Mouse (Mus musculus) hindbrain, embryonic 13.5 days (tissue): Measurements from ENCODE around the gene Tbxa2r. TPM values are rescaled to one million over a fixed set of nuclear protein-coding genes. Genes with fewer than 3 reads are reported as not detected.

ENCODE experiments used
- ATAC-seq: fragments of 200-750 bp; cut with Nextera tagmentation; 2 replicates; pipeline ENCODE4 v1.8.0; 2017; ENCODE audit warnings: moderate TSS enrichment; ENCODE audit not compliant: low FRiP score
- H3K27ac ChIP-seq: fragments of 300-500 bp; sonication (generic); 2 replicates; pipeline ENCODE4 v1.5.1; 2015; ENCODE audit warnings: inconsistent platforms, mild to moderate bottlenecking, moderate library complexity
- H3K27me3 ChIP-seq: fragments of 300-500 bp; sonication (generic); 2 replicates; pipeline ENCODE4 v1.6.1; 2015; ENCODE audit warnings: mild to moderate bottlenecking, inconsistent platforms
- H3K36me3 ChIP-seq: fragments of 300-500 bp; sonication (generic); 2 replicates; pipeline ENCODE4 v1.6.1; 2015; ENCODE audit warnings: mild to moderate bottlenecking, inconsistent platforms
- H3K4me1 ChIP-seq: fragments of 300-500 bp; sonication (generic); replicated peaks from 2 replicates; pipeline ENCODE4 v1.6.1; 2015; ENCODE audit warnings: inconsistent platforms
- H3K4me2 ChIP-seq: fragments of 300-500 bp; sonication (generic); 2 replicates; pipeline ENCODE4 v1.6.1; 2015; ENCODE audit warnings: inconsistent platforms, mild to moderate bottlenecking, moderate library complexity
- H3K4me3 ChIP-seq: fragments of 300-500 bp; sonication (generic); 2 replicates; pipeline ENCODE4 v1.5.1; 2015; ENCODE audit warnings: mild to moderate bottlenecking, inconsistent platforms
- H3K9ac ChIP-seq: fragments of 300-500 bp; sonication (generic); 2 replicates; pipeline ENCODE4 v1.6.1; 2015; ENCODE audit warnings: mild to moderate bottlenecking, inconsistent platforms
- H3K9me3 ChIP-seq: fragments of 300-500 bp; sonication (generic); 2 replicates; pipeline ENCODE4 v1.6.1; 2016; ENCODE audit warnings: inconsistent platforms
- WGBS: fragments of 180-500 bp; shearing (Covaris S2); methylation state at CpG from one replicate; pipeline ENCODE4 v1.1.7; 2015; 5-methylcytosine and 5-hydroxymethylcytosine counted together
- polyA plus RNA-seq: library from polyadenylated mRNA; unstranded; fragments of >200 nt; fragmentation: Nextera tagmentation; extraction: Ambion mirVana; gene quantifications from 2 replicates; pipeline ENCODE4 v1.2.1, GENCODE M21; 2015

The Tbxa2r gene
- 4.6 and 5.6 TPM in 2 replicates for polyA plus RNA-seq

DNA sequence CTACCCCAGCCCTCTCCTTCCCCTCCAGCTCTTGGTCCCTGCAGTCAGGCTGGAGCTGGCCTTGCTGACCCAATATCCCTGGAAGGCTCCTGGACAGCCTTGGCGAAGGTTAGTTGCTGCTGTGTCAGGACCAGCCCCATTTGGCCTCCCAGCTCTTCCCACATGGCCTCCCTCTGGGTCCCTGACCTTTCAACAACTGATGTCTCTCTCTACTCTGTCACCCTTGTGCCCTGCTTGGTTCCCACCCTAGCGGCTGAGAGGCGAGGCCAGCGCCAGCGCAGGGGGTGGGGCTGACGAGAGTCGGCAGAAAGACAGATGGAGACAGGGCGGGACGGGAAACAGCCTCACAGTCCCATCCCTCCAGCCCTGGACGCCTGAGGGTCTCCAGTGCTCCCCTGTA, at the start of gene Tbxa2r:
Gene Tbxa2r (plus strand): TSS at position 346 of the 400 bp plus-strand sequence.
- ATAC-seq, result no peak
- H3K9ac ChIP-seq, result peak within 1 kb of the TSS; percentile 19; the same call in 1 of the 2 replicates
- peaks cover 27% of the 10 kb centered on the region for H3K27me3 ChIP-seq
- no peaks in the 10 kb centered on the region for H3K9me3 ChIP-seq
- H3K36me3 ChIP-seq, result peaks cover 50% of the 10 kb centered on the region
- WGBS, result 11% methylated on average over 10 of the region's 10 CpGs
- no peak within 1 kb of the TSS; the same call in 1 of the 2 replicates for H3K27ac ChIP-seq
- peaks cover 9% of the 10 kb centered on the region; the same call in 1 of the 2 replicates for H3K4me1 ChIP-seq
- no peak within 1 kb of the TSS for H3K4me3 ChIP-seq
- H3K4me2 ChIP-seq, result no peak within 1 kb of the TSS

DNA sequence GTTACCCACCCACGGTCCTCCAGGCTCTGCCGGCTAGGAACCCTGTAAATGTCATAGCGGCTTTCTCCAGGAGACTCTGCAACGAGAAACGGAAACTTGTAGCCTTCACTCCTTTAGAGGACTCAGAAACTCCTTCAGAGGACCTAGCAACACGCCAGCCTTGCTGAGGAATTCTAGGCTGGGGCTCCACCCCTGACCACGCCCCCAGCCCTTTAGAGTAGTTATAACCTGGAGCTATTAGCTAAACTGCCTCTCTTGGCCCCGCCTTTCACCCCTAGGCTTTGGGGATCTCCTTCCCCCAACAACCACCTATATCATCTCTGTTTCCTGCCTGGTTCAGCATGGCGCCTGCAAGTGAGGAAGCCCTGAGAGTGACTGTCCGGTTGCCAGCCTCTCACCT, 49.0 kb upstream of the Tbxa2r start:
- Histone ChIP-seq H3K36me3 (peaks cover 5% of the 10 kb centered on the region; the same call in 1 of the 2 replicates), H3K27me3 (peaks cover 51% of the 10 kb centered on the region), H3K4me2 (no peak overlapping the region), H3K4me3 (no peak overlapping the region), H3K4me1 (0 out of 2 replicates have a peak, but pooled peaks cover under 1% of the 10 kb centered on the region), H3K9me3 (no peaks in the 10 kb centered on the region), H3K9ac (no peak overlapping the region), H3K27ac (no peak overlapping the region)
- no peak for ATAC-seq
- 47% methylated on average over 10 of the region's 10 CpGs for WGBS

GRCm38 (mm10) chr10:81284189-81284588, 44.3 kb upstream of the Tbxa2r start:
- WGBS, result 46% methylated on average over 6 of the region's 6 CpGs
- H3K4me1 ChIP-seq, result peaks cover 16% of the 10 kb centered on the region
- H3K4me3 ChIP-seq, result no peak overlapping the region
- H3K27me3 ChIP-seq, result peaks cover 76% of the 10 kb centered on the region
- no peak for ATAC-seq
- H3K4me2 ChIP-seq, result no peak overlapping the region
- no peak overlapping the region for H3K9ac ChIP-seq
- no peak overlapping the region for H3K27ac ChIP-seq
- no peaks in the 10 kb centered on the region for H3K36me3 ChIP-seq
- H3K9me3 ChIP-seq, result no peaks in the 10 kb centered on the region

GRCm38 (mm10) chr10:81284719-81285118, 43.8 kb upstream of the Tbxa2r start:
- no peak for ATAC-seq
- no peaks in the 10 kb centered on the region for H3K9me3 ChIP-seq
- peak overlapping the region; percentile 72; the same call in 1 of the 2 replicates for H3K4me2 ChIP-seq
- peaks cover 76% of the 10 kb centered on the region for H3K27me3 ChIP-seq
- WGBS, result 11% methylated on average over 17 of the region's 17 CpGs
- no peak overlapping the region for H3K9ac ChIP-seq
- H3K4me1 ChIP-seq, result peaks cover 16% of the 10 kb centered on the region
- peak overlapping the region; percentile 46 for H3K4me3 ChIP-seq
- no peak overlapping the region for H3K27ac ChIP-seq
- H3K36me3 ChIP-seq, result no peaks in the 10 kb centered on the region

DNA sequence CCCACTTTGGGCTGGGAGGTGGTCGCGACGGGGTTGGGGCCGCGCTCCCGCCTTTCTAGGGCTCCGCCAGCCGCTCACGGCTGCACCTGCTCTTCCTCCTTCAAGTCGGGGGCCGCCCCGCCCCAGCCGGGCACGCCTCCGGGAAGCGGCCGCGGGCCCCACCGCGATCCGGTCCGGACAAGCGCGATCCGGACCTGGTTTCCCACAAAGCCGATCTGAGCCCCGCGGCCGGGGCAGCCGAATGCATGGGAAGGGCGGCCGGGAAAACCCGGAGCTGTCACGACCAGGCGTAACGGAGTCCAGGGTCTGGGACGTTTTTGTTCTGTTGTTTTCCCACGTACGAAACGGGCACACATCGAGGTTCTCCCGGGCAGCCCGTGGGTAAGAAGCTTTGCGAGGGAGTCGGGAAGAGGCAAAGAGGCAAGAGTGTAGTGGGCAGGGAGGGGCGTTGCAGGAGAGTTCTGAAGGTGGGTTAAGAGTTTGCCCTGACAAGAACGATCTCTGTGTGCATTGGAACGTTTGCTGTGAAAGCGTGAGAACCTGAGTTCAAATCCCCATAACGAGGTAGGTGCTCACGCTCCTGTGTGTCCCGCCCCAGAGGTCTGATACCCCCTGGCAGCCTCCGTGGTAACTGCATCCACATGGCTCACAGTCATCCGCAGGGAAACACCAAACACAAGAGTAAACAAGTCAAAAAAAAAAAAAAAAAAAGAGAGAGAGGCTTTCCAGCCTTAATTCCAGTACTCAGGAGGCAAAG, 42.7 kb upstream of the Tbxa2r start:
- WGBS, result 3% methylated on average over 47 of the region's 54 CpGs
- peak overlapping the region; percentile 72 for H3K9ac ChIP-seq
- H3K4me2 ChIP-seq, result peak overlapping the region; percentile 72
- peaks cover 22% of the 10 kb centered on the region for H3K4me1 ChIP-seq
- H3K4me3 ChIP-seq, result peak overlapping the region; percentile 46
- H3K36me3 ChIP-seq, result no peaks in the 10 kb centered on the region
- peaks cover 76% of the 10 kb centered on the region for H3K27me3 ChIP-seq
- no peaks in the 10 kb centered on the region for H3K9me3 ChIP-seq
- ATAC-seq, result peak; percentile 60
- no peak overlapping the region for H3K27ac ChIP-seq

GRCm38 (mm10) chr10:81286586-81286985, 41.9 kb upstream of the Tbxa2r start:
- Histone ChIP-seq H3K36me3 (no peaks in the 10 kb centered on the region), H3K9ac (no peak overlapping the region), H3K4me2 (no peak overlapping the region), H3K4me1 (peaks cover 27% of the 10 kb centered on the region), H3K4me3 (no peak overlapping the region), H3K27ac (no peak overlapping the region), H3K27me3 (peaks cover 76% of the 10 kb centered on the region), H3K9me3 (no peaks in the 10 kb centered on the region)
- 44% methylated on average over 6 of the region's 6 CpGs for WGBS
- ATAC-seq, result no peak

DNA sequence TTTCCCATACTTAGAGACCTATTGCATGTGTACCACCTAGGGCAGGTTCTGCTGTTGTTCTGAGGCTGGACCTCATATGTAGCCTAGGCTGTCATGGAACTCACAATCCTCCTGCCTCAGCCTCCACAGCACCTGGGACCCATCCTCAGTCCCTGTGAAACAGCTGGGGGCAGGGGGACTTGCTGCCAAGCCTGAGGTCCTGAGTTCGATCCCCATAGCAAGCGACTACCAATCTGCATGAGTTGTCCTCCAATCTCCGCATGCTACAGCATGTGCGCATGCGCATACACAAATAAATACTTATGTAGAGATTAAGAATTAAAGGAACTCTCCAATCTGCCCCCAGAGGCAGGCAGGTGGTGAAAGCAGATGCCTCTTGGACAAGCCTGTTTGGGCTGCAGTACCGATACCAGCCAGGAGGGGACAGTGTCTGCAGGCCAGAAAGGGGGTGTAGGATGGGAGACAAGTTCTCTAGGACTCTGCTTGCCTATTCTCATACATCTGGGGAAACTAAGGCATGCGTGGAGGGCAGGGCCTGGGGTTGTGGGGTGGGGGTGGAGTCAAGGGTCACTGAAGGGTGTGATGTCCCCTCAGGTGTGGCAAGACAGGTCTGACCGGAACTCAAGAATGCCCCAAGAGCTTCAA, 40.9 kb upstream of the Tbxa2r start:
- Histone ChIP-seq H3K9me3 (no peaks in the 10 kb centered on the region), H3K4me2 (no peak overlapping the region), H3K4me3 (no peak overlapping the region), H3K27me3 (peaks cover 72% of the 10 kb centered on the region), H3K27ac (no peak overlapping the region), H3K9ac (0 out of 2 replicates have a peak overlapping the region, but pooled peaks have one; percentile 26), H3K4me1 (peaks cover 27% of the 10 kb centered on the region), H3K36me3 (no peaks in the 10 kb centered on the region)
- WGBS, result 63% methylated on average over 8 of the region's 8 CpGs
- ATAC-seq, result no peak

DNA sequence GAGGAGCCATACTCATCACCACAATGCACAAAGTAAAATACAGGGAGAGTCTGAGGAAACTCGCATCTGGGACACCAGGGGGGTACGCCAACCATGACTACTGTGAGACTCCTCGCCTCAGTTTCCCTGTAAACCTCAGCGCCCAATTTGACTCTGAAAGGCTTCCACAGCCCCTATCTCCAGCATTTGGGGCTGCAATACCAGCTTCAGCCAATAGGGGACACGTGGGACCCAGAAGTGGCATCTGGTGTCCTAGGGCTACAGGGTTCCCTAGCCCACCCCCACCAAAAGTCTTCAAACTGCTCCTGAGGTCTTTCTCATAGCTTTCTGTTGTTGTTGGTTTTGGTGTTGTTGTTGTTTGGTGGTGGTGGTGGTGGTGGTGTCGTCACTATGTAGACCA, 39.9 kb upstream of the Tbxa2r start:
- ATAC-seq, result no peak
- H3K4me1 ChIP-seq, result peaks cover 27% of the 10 kb centered on the region
- H3K27ac ChIP-seq, result no peak overlapping the region
- no peak overlapping the region for H3K9ac ChIP-seq
- H3K4me2 ChIP-seq, result no peak overlapping the region
- no peak overlapping the region for H3K4me3 ChIP-seq
- no peaks in the 10 kb centered on the region for H3K36me3 ChIP-seq
- WGBS, result 39% methylated on average over 6 of the region's 6 CpGs
- peaks cover 64% of the 10 kb centered on the region for H3K27me3 ChIP-seq
- H3K9me3 ChIP-seq, result no peaks in the 10 kb centered on the region

GRCm38 (mm10) chr10:81289278-81289677, 39.3 kb upstream of the Tbxa2r start:
- Histone ChIP-seq H3K9ac (no peak overlapping the region), H3K27me3 (peaks cover 57% of the 10 kb centered on the region), H3K36me3 (no peaks in the 10 kb centered on the region), H3K4me3 (no peak overlapping the region), H3K27ac (no peak overlapping the region), H3K9me3 (no peaks in the 10 kb centered on the region), H3K4me2 (no peak overlapping the region), H3K4me1 (peaks cover 34% of the 10 kb centered on the region)
- 3% methylated on average over 7 of the region's 7 CpGs for WGBS
- ATAC-seq, result no peak

GRCm38 (mm10) chr10:81289811-81290210, 38.7 kb upstream of the Tbxa2r start:
- H3K4me2 ChIP-seq, result no peak overlapping the region
- no peak overlapping the region for H3K4me3 ChIP-seq
- no peak for ATAC-seq
- peaks cover 51% of the 10 kb centered on the region for H3K27me3 ChIP-seq
- H3K9ac ChIP-seq, result no peak overlapping the region
- H3K27ac ChIP-seq, result no peak overlapping the region
- no peaks in the 10 kb centered on the region for H3K36me3 ChIP-seq
- 64% methylated on average over 14 of the region's 14 CpGs for WGBS
- H3K4me1 ChIP-seq, result peaks cover 36% of the 10 kb centered on the region
- no peaks in the 10 kb centered on the region for H3K9me3 ChIP-seq

DNA sequence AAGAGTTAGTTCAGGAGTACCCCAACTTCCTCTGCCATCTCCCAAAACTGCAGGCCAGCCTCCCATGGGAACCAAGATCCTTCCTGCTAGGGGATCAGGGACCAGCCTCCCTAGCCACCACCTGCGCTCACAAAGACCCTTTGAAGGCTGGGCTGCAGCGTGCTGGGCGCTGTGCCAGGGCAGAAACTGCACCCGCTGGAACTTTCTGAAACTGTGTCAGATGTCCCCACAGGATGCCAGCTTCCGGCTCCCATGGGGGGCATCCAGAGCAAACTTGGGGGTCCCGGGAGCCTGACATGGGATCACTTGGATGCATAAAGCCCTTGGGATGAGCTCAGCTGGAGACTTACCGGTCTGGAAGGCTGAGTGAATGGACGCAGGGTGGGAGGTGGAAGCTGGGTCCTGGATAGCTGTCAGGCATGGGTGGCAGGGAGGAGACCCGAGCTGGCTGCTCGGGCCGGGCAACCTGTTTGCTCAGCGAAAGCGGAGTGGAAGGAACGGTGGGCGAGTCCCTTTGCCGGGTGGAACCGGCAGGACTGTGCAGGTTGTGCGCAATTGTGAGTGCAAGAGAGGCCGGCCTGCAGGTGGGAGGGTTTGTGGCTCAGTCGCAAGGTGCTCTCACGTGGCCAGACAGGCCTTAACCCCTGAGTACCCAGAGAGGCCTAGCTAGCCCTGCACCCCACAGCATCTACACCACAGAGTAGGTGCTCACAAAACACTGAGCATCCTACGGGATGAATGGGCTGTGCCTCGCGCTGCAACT, 37.7 kb upstream of the Tbxa2r start:
- peak overlapping the region; percentile 36 for H3K9ac ChIP-seq
- no peak overlapping the region for H3K4me3 ChIP-seq
- 16% methylated on average over 24 of the region's 24 CpGs for WGBS
- H3K27me3 ChIP-seq, result peaks cover 44% of the 10 kb centered on the region
- H3K36me3 ChIP-seq, result no peaks in the 10 kb centered on the region
- H3K4me1 ChIP-seq, result peaks cover 37% of the 10 kb centered on the region
- H3K27ac ChIP-seq, result no peak overlapping the region
- H3K4me2 ChIP-seq, result no peak overlapping the region
- ATAC-seq, result no peak
- H3K9me3 ChIP-seq, result no peaks in the 10 kb centered on the region

- Histone ChIP-seq H3K36me3 (no peaks in the 10 kb centered on the region), H3K4me3 (0 out of 2 replicates have a peak within 1 kb of the TSS, but pooled peaks have one; percentile 79), H3K27me3 (peaks cover 44% of the 10 kb centered on the region), H3K27ac (no peak within 1 kb of the TSS), H3K4me2 (no peak within 1 kb of the TSS), H3K9ac (peak within 1 kb of the TSS; percentile 36), H3K9me3 (no peaks in the 10 kb centered on the region), H3K4me1 (peaks cover 40% of the 10 kb centered on the region)
- no peak for ATAC-seq
- WGBS, result 81% methylated on average over 9 of the region's 9 CpGs
These were observed 36.9 kb upstream of the Tbxa2r start, which contains the start of gene Tjp3 for GRCm38 (mm10) chr10:81291511-81292104. Gene Tjp3 (minus strand): TSS chr10:81291581.
